Mouse (Mus musculus) left cerebral cortex, adult 11 months (tissue): ENCODE measurements around the gene Wdr74.

Experiments used
- DNase-seq: peaks from one replicate; pipeline ENCODE4 v3.0.0; 2022; ENCODE audit warnings: low spot score

Gene Wdr74

GRCm38 (mm10) chr19:8741243-8741869 lies 5.7 kb downstream of the Wdr74 start, which contains the start of gene Stx5a:
Gene Stx5a (plus strand): TSS chr19:8741413.
- peak; percentile 96 for DNase-seq

- DNase-seq, result no peak
Measured at GRCm38 (mm10) chr19:8742176-8742575, 6.5 kb downstream of the Wdr74 start.

GRCm38 (mm10) chr19:8745382-8745781 lies 9.8 kb downstream of the Wdr74 start:
- DNase-seq, result no peak

- DNase-seq, result no peak
Measured at GRCm38 (mm10) chr19:8747368-8747767, 11.7 kb downstream of the Wdr74 start.

GRCm38 (mm10) chr19:8755652-8756051 lies 20.0 kb downstream of the Wdr74 start:
- no peak for DNase-seq

GRCm38 (mm10) chr19:8756635-8757387 lies 21.2 kb downstream of the Wdr74 start, which contains the start of gene Nxf1:
Gene Nxf1 (plus strand): TSS chr19:8757073.
- peak; percentile 87 for DNase-seq

- no peak for DNase-seq
Measured at GRCm38 (mm10) chr19:8757471-8757998, 21.9 kb downstream of the Wdr74 start.

GRCm38 (mm10) chr19:8758899-8759298 lies 23.3 kb downstream of the Wdr74 start:
- no peak for DNase-seq

GRCm38 (mm10) chr19:8760757-8761156 lies 25.1 kb downstream of the Wdr74 start:
- DNase-seq, result no peak

- DNase-seq, result no peak
Measured at GRCm38 (mm10) chr19:8763276-8763675, 27.6 kb downstream of the Wdr74 start.

GRCm38 (mm10) chr19:8765562-8765961 lies 29.9 kb downstream of the Wdr74 start:
- DNase-seq, result no peak

- peak; percentile 66 for DNase-seq
Measured at GRCm38 (mm10) chr19:8770567-8771270, 35.1 kb downstream of the Wdr74 start, which contains the start of gene Tmem223. Gene Tmem223 (plus strand): TSS chr19:8770996.

GRCm38 (mm10) chr19:8772996-8773395 lies 37.4 kb downstream of the Wdr74 start:
- DNase-seq, result no peak

GRCm38 (mm10) chr19:8773409-8773808 lies 37.8 kb downstream of the Wdr74 start:
- no peak for DNase-seq

GRCm38 (mm10) chr19:8774086-8774835 lies 38.6 kb downstream of the Wdr74 start, which contains the start of gene Tmem179b:
Gene Tmem179b (minus strand): TSS chr19:8774467.
- peak; percentile 94 for DNase-seq

GRCm38 (mm10) chr19:8774951-8775421 lies 39.4 kb downstream of the Wdr74 start:
- DNase-seq, result no peak

GRCm38 (mm10) chr19:8786008-8786781 lies 50.6 kb downstream of the Wdr74 start, which contains the start of gene Taf6l:
Gene Taf6l (minus strand): TSS chr19:8786417.
- DNase-seq, result peak; percentile 93

- no peak for DNase-seq
Measured at GRCm38 (mm10) chr19:8788521-8788920, 52.9 kb downstream of the Wdr74 start.

- DNase-seq, result no peak
Measured at GRCm38 (mm10) chr19:8789171-8789570, 53.5 kb downstream of the Wdr74 start.

GRCm38 (mm10) chr19:8790171-8790570 lies 54.5 kb downstream of the Wdr74 start:
- no peak for DNase-seq
